Mouse (Mus musculus) cerebellum, adult 8-10 months (tissue): Measurements from ENCODE around the gene Meis1.

ENCODE experiments used
- DNase-seq: peaks from one replicate; pipeline ENCODE4 v3.0.0; 2022

Gene Meis1

GRCm38 (mm10) chr11:18874278-18875000, 144.3 kb downstream of the Meis1 start:
- peak; percentile 51 for DNase-seq

GRCm38 (mm10) chr11:18873451-18874277, 145.1 kb downstream of the Meis1 start:
- no peak for DNase-seq

GRCm38 (mm10) chr11:18872793-18873192, 146.0 kb downstream of the Meis1 start:
- no peak for DNase-seq

GRCm38 (mm10) chr11:18872118-18872751, 146.6 kb downstream of the Meis1 start:
- DNase-seq = no peak

- DNase-seq = peak; percentile 71
Observed at GRCm38 (mm10) chr11:18871170-18872081, 147.4 kb downstream of the Meis1 start.

GRCm38 (mm10) chr11:18870121-18870931, 148.5 kb downstream of the Meis1 start:
- peak; percentile 59 for DNase-seq

GRCm38 (mm10) chr11:18869429-18869969, 149.3 kb downstream of the Meis1 start:
- no peak for DNase-seq

- no peak for DNase-seq
Observed at GRCm38 (mm10) chr11:18867665-18868064, 151.1 kb downstream of the Meis1 start.

GRCm38 (mm10) chr11:18866198-18866836, 152.5 kb downstream of the Meis1 start:
- DNase-seq = no peak

- no peak for DNase-seq
Observed at GRCm38 (mm10) chr11:18850772-18851171, 168.0 kb downstream of the Meis1 start.

GRCm38 (mm10) chr11:18847650-18848049, 171.1 kb downstream of the Meis1 start:
- DNase-seq = no peak

GRCm38 (mm10) chr11:18846472-18846871, 172.3 kb downstream of the Meis1 start:
- DNase-seq = no peak

GRCm38 (mm10) chr11:18845900-18846299, 172.9 kb downstream of the Meis1 start:
- no peak for DNase-seq

- no peak for DNase-seq
Observed at GRCm38 (mm10) chr11:18845466-18845865, 173.3 kb downstream of the Meis1 start.

- DNase-seq = no peak
Observed at GRCm38 (mm10) chr11:18830087-18830486, 188.7 kb downstream of the Meis1 start.
